Mouse (Mus musculus) right cerebral cortex, postnatal 4 days (tissue): ENCODE data around the gene Dchs1.

Experiments used
- DNase-seq: peaks from one replicate; pipeline ENCODE4 v3.0.0-alpha.2; 2022

Dchs1 gene

DNA sequence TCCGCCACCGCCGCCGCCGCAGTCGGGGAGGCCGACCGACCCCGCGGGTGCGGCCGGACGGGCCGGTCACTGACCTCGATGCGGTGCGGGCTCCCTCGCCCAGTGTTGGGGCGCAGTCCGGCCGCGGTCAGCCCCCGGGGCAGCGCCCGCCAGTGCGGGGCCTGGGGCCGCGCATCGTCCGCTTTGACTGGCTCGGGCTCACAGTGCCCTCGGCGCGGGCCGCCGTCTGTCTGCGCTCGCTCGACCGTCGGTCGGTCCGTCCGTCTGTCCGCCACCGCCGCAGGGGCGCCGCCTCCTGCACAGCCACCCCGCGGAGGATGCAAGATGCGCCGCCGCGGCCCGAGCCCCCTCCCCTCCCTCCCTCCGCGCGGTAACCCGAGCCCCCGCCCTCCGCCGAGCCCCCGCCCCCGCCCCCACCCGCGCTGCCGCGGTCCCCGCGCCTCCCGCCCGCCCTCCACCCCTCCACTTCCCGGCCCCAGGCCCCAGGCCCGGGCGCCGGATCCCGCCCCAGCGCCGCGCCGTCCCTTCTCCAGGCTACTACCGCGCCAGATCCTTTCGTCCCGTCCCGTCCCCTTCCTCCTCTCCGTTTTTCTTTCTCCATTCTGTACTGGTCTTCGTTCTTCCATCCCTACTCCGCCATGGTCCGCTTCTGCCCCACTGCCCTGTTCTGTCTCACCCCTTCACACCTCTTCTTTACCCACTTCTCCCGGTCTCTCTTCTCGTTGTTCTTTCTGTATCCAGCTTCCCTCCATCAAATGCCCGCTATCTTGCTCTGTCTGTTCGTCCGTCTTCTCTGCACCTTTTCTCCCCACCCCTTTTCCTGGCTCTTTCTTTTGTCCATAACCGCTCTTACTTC lies at the start of gene Dchs1:
Gene Dchs1 (minus strand): TSS at position 370 of the 856 bp plus-strand sequence.
- DNase-seq, result peak; percentile 72

DNA sequence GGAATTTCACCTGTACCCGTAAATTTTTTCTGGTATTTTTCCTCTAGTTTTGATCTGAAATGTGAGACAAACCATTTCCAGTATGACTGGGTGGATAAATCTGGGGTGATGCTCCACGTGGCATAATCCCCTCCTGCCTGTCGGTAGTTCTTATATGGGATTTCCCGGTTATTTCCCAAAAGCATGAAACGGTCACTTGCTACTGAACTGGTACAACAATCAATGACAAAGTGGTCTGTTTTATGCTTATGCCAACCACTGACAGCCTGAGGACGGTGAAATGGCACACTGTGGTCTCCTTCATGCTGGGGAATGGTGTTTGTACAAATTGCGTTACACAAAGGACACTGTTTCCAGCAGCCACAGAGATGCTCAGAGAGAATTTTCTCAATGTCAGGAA lies 36.8 kb upstream of the Dchs1 start:
- DNase-seq, result no peak

DNA sequence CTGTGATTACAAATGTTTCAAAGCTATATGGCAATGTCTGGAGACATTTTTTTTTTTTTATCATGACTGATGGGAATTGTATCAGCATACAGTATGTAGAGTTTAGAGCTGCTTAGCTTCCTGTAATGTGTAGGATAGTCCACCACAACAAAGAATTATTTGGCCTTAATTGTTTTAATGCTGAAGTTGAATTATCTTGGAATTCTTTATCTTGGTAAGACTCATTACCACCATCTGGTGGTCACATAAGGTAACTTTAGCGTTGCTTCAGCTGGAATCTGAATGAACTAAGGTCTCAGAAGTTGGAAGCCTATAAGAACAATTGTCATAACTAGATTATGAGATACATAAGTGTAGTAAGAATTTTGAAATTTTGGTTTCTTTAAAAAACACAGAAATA lies 31.0 kb upstream of the Dchs1 start:
- no peak for DNase-seq

DNA sequence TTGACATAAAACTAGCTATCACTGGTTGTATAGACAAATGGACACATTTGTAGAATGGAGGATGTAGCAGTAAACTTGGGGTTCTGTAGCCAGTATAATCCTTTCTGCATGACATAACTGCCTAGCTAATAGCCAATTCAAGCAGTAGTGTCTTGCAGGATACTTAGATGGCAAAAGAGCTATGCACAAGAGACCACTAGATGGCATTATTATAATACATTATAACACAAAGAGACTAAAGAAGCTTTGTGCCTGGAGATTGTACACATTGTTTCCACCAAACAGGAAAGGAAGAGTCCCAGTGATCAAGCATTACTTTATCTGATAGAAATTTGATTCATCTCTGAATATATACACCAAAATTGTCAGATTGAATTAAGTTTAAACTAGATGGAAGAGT lies 29.3 kb upstream of the Dchs1 start:
- DNase-seq, result no peak

- DNase-seq, result no peak
Measured at GRCm38 (mm10) chr7:105813326-105813725, 25.9 kb upstream of the Dchs1 start.

DNA sequence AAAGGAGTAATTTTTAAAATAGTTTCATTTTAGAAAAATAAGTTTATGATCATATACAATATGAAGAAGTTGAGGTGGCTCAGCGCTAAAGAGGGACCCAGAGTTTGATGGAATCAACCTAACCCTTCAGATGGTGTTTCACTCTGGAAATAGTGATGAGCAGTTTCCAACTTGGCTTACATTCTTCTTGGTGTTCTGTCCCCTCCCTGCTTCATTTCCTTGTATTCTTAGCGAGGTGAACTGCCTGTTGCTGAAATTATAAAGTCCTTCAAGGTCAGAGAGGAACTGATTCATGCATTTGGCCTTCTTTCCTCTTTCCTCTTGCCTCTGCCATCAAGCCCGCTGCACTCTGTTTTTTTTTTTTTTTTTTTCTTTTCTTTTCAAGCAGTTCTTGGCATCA lies 25.1 kb upstream of the Dchs1 start:
- no peak for DNase-seq

DNA sequence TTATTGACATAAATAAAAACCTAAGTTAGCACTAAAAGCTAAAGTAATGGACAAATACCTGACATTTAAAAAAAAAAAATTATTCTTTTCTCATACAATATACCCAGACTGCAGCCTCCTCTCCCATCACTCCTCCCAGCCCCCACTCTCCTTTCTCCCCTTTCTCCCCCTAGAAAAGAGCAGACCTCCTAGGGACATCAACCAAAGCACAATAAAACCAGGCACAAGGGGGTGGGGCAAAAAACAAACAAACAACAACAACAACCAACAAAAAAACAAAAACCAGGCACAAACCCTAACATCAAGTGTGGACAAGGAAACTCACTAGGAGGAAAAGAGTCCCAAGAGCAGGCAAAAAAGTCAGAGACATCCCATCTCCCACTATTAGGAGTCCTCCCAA lies 24.1 kb upstream of the Dchs1 start:
- DNase-seq, result no peak

GRCm38 (mm10) chr7:105810877-105811489 lies 23.5 kb upstream of the Dchs1 start, which contains the start of gene Mrpl17:
TSS of gene Mrpl17 (minus strand) at chr7:105811099.
- peak; percentile 99 for DNase-seq

DNA sequence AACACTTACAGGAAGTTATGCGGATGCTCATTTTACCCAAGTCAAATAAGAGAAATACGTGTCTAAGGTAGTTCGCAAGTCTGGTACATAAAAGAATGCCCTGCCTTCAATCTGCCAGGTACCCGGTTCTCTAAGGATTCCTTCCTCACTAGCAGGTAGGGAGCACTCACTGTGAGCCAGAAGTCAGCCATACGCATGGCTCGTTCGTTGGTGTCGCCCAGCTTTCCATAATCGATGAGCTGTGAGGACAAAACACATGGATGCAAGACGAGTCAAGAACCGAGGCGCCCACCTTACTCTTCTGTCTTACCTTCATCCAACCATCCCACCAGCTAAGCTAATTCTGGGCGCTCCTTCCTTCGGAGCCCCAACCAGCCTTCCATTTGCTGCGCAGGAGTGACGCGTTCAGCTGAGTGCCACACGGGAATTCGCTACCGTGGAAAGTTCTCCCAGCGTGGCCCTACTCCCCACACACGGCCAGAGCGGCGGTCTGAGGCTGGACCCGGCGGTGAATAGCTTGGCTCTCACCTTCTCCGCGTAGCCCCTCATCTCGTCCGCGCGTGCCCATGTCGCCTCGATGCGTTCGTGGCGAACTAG lies 22.9 kb upstream of the Dchs1 start:
- no peak for DNase-seq

DNA sequence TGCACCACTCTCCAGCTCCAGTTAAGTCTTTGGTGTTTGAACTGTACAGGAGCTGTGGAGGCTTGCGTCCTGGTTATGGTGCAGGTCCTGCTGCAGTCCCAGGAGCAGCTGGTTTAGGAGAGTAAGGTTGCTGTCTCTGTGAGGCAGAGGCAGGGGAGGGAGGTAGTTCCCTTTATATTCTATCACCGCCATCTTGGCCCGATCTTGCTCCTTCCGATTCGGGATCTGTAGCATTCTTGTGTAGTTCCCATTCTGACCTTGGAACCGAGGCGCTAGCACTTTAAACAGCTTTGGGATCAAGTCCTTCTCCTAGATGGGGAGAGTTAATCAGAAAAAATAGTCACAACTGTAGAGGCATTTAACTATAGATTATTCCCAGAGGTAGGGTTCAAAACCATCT lies 22.4 kb upstream of the Dchs1 start:
- no peak for DNase-seq

- no peak for DNase-seq
Measured at GRCm38 (mm10) chr7:105808385-105808784, 20.9 kb upstream of the Dchs1 start.

DNA sequence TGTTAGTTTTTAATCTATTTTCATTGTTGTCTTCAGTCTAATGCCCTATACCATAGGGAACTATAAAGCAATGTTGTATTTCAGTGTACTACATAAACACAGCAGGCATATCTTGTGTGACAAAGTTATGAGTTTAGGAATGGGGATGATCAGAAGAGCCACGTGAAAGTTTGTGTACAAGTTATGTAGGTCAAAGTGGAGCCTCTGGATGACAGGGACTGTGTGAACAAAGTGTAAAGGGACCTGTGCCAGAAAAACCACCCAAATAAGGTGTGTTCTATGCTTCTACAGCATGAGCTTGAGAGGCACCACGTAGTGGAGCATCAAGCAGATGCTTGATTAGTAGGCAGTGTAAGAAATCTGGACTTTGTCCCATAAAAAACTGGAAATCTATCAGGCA lies 19.3 kb upstream of the Dchs1 start:
- DNase-seq, result no peak

GRCm38 (mm10) chr7:105806125-105806524 lies 18.7 kb upstream of the Dchs1 start:
- DNase-seq, result no peak

DNA sequence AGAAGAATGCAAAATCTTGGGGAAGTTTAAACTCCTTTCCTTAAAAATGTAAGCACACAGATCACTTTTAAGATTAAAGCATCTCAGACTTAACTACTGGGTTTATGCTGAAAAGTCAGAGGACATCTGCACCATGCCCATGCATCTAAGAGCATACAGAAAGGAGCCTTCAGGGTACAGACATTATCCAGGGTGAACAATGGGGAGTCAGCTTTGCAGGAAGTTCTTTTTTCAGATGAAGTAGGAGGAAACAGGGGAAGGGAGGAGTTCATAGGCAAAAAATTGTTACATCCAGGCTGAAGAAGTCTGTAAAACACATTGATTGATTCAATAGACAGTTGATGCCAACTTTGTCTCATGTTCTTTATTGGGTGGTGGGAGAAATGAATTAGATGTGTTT lies 16.0 kb upstream of the Dchs1 start:
- DNase-seq, result no peak

DNA sequence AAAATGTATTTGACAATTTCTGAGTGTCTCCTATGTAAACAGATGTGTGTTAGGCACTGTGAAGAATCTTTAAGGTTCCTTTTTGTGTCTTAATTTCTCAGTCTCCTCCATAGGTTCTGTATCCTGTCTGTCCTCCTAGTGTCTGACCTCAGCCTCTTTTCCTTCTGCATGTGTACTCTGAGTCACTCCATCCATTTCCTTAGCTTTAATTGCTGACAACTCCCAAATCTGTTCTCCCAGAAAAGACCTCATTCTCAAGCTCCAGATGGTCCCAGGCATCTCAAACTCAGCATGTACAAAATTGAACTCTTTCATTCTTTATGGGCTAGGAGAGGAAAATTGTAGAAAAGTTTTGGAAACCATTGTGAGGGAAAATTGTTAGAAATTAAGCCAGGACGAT lies 15.3 kb upstream of the Dchs1 start:
- DNase-seq, result no peak

GRCm38 (mm10) chr7:105802312-105802711 lies 14.9 kb upstream of the Dchs1 start:
- DNase-seq, result no peak

DNA sequence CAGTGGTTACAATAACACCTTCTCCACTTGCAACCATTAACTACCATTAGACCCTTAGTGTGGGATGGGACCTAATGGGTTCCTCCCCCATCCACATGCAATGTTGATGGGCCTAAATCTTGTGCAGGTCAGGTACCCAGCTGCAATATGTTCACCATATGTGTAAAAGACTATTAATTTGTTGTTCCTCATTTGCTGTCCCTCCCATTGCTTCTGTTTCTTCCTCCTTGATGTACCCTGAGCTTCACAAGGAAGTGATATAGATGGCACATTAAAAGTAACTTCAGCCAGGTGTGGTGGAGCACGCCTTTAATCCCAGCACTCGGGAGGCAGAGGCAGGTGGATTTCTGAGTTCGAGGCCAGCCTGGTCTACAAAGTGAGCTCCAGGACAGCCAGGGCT lies 9.5 kb upstream of the Dchs1 start:
- DNase-seq, result no peak

- no peak for DNase-seq
Measured at GRCm38 (mm10) chr7:105795759-105796366, 8.4 kb upstream of the Dchs1 start.

DNA sequence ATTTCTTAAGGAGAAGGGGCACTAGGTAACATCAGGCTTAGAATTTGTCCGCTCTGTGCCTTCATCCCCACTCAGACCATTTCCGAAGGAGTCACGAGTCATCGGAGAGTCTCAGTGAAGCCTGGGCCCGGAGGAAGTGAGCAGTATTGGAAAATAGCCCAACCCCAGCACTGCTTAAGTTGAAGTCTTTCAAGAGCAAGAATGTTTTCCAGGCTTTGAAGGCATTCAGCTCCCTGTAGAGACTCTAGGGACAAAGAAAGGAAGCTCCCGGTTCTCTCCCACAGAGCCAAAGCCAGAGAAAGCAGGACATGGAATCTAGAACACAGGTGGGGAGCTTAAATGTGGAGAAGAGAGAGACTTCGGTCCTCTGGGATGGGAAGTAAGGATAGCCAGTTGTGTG lies 6.2 kb upstream of the Dchs1 start:
- no peak for DNase-seq

DNA sequence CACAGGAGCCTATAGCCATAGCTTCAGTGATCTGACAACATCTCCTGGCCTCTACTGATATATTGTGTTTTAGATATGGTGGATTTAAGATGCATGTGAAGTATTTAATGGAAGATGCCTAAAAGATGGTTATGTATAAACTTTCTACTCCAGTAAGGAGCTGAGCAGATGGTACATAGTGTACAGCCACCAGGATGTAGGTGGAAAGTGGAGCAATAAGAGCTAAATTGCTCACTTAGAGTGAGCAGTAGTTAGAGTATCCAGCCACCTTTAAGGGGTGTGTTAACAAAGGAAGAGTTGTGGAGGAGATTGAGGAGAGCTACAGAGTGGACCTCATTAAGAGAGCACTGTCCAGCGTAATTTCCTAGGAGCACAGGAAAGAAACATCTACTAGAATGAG lies 3.7 kb upstream of the Dchs1 start:
- no peak for DNase-seq

GRCm38 (mm10) chr7:105786506-105787284 lies 759 bp downstream of the Dchs1 start:
- DNase-seq, result peak; percentile 57

GRCm38 (mm10) chr7:105784556-105784955 lies 2.9 kb downstream of the Dchs1 start:
- no peak for DNase-seq

DNA sequence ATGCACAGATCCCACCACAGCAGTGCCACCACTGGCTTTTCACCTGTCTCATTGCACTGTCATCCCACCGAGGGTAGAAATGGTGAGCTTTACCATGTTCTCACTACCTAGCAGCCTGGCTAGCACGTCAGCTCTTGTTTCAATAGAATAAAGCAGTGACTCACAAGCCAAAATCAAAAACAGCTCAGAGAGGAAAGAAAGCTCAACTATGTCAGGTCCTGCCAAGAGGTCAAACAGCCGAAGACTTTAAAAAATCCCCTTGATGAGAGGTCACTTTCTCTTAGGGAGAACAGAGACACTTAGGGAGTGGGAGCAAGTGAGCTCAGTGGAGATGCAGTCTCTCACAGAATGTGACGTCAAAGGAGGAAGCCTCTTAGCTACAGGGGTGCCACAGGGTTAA lies 3.6 kb downstream of the Dchs1 start:
- DNase-seq, result no peak
